Mouse (Mus musculus) common myeloid progenitor, adult 5-6 weeks (primary cell): Measurements from ENCODE around the gene Lmo7. TPM values are rescaled to one million over a fixed set of nuclear protein-coding genes. Genes with fewer than 3 reads are reported as not detected.

ENCODE experiments used
- ATAC-seq: replicated peaks from 2 replicates; pipeline ENCODE4 v1.8.0; 2016; ENCODE audit warnings: low read depth, mild to moderate bottlenecking, moderate TSS enrichment, inconsistent platforms; ENCODE audit not compliant: poor library complexity, severe bottlenecking
- total RNA-seq: library from RNA; stranded (forward); fragments of 200-1000, 187-1606 nt; gene quantifications from 2 replicates; pipeline ENCODE4 v1.2.3, GENCODE M21; 2017

Lmo7 gene
- total RNA-seq, 1 experiment from 2014 or later: 0.23 TPM

DNA sequence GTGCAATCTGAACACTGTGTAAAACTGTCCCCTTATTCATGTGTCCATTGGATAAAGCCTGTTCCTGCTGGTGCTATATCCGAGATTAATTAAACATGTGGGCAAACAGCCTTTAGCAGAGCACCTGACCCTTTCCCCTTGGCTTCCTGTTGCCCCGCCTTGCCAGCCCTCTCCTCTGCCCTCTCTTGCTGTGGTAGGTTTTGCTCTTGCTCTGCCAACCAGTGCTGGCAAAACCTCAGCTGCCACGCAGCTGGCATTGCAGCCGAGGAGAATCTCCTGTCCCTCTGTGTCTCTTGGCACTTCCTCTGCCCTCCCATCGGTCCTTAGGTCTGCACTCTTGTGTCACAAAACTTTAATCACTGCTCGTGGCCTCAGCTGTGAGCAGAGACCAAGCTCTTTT lies 100.4 kb downstream of the Lmo7 start:
- ATAC-seq: peak; percentile 92

DNA sequence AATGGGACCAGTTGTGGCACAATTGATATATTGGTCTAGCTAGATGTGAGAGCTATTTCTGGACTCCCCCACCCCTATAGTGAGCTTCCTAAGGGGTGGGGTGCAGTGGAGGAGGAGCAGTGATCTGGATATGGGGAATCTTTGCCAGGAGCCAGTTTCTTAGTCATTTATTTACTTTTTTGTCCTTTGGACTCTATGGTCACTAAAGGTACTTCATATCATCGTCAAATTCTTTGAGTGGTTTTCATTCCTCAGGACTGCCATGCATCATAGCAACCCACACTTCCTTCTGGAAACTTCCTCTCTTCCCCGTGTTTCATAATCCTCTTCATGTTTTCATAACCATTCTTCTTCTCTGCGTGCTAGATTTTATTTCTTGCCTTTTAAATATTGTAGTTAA lies 104.4 kb downstream of the Lmo7 start:
- ATAC-seq: no peak

DNA sequence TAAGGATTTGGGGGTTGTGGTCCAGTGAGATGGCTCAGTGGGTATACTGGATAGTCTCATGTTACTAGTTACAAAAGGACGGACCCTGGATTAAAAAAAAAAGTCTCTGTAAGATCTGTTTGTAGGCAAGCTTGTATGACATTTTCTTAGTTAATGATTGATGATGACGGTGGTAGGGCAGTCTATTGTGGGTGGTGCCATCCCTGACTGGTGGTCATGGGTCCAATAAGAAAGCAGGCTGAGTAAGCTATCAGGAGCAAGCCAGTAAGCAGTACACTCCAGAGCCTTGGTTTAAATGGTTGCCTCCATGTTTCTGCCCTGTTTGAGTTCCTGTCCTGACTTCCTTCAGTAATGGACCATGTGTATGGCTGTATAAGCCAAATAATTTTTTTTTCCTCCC lies 106.6 kb downstream of the Lmo7 start:
- no peak for ATAC-seq

DNA sequence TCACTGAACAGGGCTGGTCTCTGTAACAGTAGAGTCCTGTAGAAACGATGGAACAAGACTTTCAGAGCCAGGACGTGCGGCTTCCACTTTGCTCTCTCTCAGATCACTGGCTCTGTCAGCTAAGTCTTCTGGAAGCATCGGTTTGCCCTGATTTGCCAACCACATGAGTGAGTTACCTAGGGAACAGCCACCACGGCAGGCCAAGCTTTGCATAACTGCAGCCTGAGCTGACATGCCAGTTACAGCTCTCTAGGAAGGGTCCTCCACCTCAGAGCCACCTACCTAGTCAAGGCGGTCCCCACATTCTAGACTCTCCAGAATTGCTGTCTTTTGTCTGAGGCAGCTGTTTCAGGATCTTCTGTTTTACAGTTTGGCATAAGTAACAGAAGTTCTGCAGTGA lies 107.4 kb downstream of the Lmo7 start:
- ATAC-seq: 0 out of 2 replicates have a peak, but pooled peaks have one; percentile 13

DNA sequence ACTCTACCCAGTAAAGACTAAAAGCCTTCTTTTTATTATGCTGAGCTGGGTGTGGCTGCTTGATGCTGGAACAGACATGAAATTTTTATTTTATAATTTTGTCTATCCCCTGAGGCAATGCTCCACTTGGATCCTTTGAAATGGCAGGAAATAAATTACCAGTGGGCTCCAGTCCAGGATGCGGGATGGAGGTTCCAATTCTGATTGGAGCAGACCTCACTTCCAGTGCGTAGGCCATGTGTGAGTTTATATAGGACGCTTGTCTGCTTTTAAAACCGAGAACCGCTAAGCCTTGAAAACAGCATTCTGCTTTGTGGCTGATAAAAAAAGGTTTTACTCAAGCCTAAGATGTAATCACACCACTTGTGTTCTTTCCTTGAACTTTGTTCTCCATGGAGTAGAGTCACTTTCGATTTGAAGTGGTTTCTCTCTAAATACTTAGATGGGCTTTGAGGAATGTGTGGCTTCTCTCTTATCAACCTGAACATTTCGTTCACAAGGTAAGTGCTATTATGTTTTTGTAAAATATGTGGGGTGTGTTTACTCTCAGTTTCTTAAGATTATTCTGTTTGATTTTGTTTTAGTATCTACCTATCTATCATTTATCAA lies 108.6 kb downstream of the Lmo7 start:
- ATAC-seq: no peak

DNA sequence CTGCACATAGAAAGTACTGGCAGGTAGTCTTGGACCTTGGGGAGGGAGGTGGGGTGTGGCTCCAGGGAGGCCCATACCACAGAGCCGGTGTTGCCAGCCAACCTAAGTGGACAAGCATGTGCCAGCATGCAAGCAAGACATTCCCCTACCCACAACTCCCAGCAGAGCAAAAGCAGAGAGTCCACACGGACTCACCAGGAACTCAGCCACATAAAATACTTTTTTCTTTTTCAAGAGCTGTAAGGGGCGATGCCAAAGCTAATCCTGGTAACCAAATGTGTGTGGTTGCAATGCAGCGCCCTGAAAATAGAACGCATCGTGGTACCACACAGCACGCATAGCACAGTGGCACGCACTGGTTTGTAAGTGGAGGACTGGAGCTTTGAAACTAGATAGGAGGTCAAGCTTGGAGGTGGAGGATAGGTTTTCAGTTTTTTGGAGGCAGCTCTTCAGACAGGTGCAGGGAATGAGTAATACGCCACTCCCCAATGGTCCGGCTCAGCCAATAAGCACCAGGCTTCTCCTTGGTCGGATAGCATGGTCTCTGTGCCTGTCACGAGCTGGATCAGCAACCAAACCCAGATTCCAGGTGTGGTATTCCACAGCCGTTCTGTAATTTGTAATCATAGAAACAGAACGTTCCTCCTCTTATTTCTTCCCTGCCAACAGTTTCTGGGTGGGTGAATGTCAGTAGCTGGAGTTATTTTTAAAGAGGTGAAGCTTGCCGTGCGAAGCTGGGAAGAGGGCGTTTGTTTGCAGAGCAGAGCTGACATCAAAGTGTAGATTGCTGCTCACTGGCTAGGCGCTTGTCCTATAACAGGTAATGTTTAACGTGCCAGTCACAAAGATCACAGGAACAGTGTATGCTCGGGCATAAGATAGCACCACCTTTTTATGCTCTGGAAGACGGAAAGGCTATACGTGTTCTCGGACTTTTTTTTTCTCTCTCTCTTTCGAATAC lies 110.3 kb downstream of the Lmo7 start:
- ATAC-seq: no peak

DNA sequence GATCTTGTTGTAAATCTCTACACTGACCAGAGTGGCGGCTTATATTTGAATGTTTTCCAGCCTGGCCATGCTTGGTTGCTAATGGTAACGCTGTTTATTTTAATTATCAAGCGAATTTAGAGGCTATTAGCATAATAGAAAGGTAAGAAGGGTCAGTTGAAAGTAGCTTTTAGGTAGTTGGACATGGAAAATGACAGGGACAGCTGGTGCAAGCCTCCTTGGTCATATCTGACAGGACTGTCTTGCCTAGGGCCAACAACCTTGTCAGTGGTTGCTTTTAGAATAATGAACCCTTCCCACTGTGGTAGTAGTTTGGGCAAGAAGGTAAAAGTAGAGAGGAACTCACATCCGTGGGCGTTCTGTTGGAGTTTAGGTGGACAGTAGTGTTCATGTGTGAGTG lies 111.5 kb downstream of the Lmo7 start:
- ATAC-seq: 0 out of 2 replicates have a peak, but pooled peaks have one; percentile 10

DNA sequence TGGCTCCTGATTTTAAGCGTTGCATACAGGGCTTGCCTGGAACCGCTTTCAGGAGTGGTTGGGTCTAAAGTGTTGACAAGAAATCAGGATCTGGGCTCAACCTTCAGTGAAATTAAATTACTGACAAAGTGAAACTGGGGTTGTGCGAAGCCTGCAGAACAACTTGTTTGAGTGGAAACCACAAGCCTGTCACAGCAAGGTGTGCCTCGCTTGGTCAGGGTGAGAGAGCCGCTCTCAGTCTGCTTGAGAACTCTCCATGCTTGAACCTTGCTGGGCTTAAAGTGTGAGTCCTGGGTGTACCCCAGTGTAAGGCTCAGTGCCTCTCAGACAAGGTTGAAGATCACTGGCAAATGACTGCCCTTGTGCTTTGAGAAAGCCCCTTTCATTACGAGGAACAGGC lies 112.8 kb downstream of the Lmo7 start:
- ATAC-seq: peak; percentile 65

DNA sequence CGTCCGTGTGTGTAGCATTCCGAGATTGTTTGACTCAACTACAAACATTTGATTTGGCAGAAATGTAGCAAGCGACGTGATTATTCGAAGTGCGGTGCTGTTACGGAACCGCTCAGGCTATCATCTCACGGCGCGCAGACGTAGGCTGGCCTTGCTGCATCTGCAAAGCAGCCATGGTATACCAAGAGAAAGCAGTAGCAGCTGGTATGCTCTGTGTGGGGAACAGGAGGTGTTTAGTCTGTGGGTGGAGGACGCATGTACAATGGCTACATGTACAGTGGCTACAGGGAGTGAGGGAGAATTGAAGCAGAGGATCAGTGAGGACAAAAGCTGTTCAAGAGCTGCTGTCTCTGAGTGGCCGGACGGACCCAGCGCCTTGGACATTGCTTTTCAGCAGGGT lies 113.7 kb downstream of the Lmo7 start:
- no peak for ATAC-seq

DNA sequence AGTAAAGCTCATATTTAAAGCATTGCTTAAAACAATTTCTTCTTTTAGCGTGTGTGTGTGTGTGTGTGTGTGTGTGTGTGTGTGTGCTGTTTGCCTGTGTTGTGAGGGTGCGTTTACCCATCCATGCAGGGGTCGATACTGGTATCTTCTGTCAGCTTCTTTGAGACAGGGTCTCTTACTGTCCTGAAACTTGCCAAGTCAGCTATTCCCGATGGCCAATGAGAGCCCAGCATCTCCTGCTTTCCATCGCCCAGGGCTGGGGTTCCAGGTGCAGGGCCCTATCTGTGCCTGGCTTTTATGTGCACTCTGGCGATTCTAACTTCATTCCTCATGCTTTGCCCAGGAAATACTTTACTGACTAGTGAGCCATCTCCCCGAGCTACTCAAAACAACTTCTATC lies 114.7 kb downstream of the Lmo7 start:
- ATAC-seq: no peak

DNA sequence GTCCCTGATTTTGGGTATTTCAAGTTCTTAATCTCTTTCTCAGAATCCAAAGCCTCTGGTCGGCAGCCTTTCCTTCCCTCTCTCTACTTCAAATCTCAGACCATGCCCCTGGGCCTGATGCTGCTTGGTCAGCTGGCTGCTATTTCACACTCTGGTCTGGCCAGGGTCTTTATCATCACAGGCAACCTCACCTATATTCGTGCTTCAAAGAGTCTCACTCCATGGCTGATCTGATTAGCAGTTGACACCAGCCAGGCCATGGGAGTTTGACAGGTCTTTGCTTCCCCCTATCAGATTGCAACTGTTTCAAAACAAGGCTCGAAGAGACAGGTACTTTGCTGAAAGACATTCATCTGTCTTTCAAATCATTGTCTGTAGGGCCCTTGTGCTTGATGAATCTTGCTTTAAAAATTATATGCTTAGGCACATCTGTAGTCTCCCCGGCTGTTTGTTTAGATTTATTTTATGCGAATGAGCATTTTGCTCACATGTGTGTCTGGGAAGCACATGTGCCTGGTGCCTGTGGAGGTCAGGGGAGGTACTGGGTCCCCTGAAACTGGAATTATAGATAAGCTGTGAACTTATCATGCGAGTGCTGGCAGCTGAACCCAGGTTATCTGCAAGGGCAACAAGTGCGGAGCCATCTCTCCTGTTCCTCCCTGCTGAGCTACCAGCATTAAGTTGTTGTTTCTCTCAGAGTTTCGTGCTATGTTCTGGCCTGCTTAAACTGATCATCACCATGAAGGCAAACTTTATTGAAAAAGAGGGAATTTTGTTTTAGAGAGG lies 116.5 kb downstream of the Lmo7 start:
- peak; percentile 12; the same call in 1 of the 2 replicates for ATAC-seq

DNA sequence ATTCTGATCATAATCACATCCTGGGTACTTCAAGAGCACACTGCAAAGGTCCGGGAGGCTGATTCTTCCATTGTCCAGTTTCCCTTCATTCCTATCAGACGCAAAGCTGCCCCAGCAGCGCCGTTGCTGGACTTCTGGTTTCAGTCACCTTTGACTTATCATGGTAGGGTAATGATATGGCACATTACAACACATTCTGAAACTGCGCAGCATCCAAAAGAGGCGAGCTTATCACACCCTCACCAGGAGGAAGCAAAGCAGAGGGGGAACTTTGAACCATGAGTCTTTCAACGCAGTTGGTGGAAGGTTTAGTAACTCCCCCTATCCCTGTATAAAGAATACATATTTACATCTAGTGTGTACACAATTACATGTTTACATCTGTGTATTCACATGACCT lies 117.8 kb downstream of the Lmo7 start:
- 0 out of 2 replicates have a peak, but pooled peaks have one; percentile 29 for ATAC-seq

DNA sequence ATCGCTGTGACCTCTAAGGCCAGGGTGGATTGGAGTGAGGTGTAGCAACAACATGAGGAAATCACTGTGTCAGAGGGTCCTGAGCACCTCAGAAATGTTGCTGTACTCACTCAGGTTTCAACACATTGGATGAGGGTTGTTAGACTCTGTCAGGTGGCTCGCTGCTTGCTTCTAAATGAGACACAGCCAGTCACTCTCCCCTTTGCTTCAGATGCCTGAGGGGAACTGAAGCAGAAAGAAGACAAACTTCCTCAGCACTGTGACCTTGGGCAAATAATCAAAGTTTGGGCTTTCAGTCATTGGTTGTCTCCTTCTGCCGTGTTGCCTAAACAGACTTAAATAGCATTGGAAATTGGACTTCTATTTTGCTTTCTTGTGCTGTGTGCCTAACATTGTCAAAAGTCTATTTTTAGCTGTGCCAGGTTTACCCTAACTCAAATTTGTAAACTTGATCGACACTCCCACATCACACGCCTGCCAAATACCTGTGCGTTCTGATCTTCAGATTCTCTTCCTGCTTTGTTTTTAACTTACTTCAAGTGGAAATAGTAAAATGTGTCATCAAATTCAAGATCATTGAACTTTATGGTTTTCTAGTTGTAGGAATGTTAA lies 122.9 kb downstream of the Lmo7 start:
- ATAC-seq: no peak

DNA sequence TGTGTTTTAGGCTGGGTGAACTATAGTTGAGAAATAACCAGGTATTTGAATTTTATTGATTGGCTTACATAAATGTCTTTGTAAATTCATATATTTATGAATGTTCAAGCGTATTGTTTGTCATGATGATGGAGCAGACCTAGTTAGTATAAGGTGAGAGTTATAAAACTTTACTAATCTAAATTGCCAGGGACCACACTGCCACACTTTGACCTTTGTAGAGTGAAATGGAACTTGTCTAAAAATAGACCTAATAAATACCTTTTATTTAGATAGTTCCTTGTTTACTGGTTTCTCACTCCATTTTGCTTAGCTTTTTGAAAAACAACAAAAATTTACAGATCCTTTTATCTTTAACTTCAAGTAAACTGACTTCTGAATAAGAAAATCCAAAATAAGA lies 123.5 kb downstream of the Lmo7 start:
- ATAC-seq: no peak

DNA sequence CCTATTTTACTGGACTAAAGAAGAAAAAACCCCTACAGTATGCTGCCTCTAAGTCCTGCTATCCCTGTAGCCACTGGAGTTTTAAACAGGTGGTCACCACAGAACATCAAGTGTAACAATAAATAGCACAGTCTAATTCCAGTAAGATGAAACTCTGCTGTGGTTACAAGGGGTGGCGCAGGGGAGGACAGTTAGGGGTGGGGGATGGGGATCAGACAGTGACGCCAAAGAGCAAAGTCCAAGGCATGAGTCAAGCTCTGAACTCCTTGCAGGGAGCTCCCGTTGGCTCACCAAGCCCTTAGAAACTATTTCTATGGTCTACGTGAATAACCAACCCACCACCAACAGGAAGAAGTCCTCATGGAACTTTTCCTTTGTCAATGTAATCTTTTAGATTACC lies 124.0 kb downstream of the Lmo7 start:
- ATAC-seq: no peak

DNA sequence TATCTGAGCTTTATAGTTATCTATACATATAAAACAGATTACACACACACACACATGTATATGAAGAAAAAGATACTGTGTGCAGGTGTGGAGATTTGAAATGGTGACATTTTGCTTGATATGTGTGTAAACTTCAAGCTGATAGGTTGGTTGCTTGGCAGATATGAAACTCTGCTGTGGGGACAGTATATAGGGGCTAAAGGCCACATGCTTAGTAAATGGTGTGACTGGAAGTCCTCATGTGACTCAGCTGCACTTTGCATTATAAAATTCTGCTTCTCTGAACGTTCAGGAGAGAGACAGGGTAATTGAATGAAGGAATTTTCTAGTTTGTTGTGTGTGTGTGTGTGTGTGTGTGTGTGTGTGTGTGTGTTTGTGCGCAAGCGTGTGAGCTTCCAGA lies 124.5 kb downstream of the Lmo7 start:
- ATAC-seq: no peak

DNA sequence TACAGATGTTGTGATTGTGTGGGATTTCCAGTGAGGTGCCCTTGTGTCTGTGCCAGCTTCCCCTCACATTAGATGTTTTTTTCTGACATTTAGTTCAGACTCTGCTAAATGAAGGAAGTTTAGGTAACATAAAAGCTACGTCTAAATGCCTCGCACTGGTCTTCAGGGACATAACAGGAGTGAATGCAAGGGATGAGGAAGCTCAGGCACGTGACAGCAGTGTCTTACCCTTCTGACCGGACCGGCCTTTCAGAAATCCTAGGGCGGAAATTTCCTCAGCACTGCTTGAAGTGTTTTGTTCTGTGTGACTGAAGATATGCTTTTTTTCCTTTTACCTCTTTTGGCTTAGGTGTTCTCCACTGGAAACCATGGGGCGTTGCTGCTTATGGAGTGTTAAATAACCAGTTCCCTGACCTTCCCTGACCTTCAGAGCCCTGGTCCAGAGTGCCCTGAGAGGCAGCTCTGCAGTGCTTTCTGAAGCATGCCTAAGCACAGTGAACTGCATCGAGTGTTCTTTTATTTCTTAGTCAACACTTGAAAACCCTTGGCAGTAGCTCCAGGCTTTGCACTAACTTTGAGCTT lies 129.6 kb downstream of the Lmo7 start:
- no peak for ATAC-seq

DNA sequence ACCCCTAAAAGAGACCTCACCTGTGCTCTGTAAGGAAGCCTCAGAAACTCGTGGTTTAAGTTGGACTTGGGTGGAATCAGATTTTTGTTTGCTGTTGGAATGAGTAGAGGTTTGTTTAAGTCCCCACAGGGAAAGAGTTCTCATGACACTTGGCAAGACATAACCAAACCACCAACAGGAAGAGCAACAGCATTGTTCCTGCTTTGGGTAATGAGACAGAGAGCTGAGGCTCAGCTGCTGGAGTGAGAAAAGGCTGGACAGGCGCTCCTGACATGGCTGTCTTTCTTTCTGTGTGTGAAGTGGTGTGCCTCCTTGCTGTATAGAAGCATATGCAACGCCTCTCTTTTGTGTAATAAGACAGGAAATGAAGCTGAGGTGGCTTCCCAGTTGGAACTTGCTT lies 132.3 kb downstream of the Lmo7 start:
- ATAC-seq: peak; percentile 76; the same call in 1 of the 2 replicates

DNA sequence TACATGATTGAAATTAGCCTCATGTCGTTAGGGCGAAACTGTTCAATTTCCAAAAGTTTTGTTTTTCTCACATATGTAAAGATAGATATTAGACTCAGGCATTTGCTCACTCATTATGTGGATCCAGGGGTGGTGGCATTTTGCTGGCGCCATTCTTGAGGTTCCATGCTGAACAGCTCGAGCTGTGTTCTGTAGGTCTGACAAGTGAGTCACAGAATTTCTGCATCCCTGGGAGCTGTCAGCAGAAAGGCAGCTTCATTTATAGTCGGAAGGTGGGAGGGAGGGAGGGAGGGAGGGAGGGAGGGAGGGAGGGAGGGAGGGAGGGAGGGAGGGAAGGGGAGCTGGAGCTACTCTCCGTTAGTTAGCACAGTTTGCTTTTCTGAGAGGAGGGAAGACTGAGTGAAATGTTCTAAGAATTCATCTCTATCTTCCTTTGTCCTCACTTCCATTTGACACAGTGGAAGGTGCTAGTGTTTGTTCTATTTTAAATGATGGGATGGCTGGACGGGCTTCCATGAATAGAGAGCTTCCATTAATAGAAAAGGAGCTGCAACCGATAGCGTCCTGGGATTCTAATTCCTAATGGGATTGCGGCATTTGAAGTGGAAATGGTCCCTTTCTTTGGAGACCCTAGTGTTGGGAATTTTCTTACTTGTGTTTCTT lies 137.4 kb downstream of the Lmo7 start:
- ATAC-seq: no peak
